Mouse (Mus musculus) stomach, postnatal 0 days (tissue): Measurements from ENCODE around the gene Akap6. TPM values are rescaled to one million over a fixed set of nuclear protein-coding genes. Genes with fewer than 3 reads are reported as not detected.

Source experiments
- ATAC-seq: fragments of 200-750 bp; cut with Nextera tagmentation; 2 replicates; pipeline ENCODE4 v1.8.0; 2017; ENCODE audit not compliant: low FRiP score, low TSS enrichment
- DNase-seq: peaks from one replicate; pipeline ENCODE4 v3.0.0-alpha.2; 2016; ENCODE audit warnings: low spot score
- H3K27ac ChIP-seq: fragments of 300-500 bp; sonication (generic); replicated peaks from 2 replicates; pipeline ENCODE4 v1.5.1; 2014; ENCODE audit warnings: mild to moderate bottlenecking, control low read depth
- H3K27me3 ChIP-seq: fragments of 300-500 bp; sonication (generic); 2 replicates; pipeline ENCODE4 v1.6.1; 2014; ENCODE audit warnings: low read length; ENCODE audit not compliant: control insufficient read depth, insufficient read depth
- H3K36me3 ChIP-seq: fragments of 300-500 bp; sonication (generic); 2 replicates; pipeline ENCODE4 v1.6.1; 2014; ENCODE audit warnings: low read length, mixed read lengths; ENCODE audit not compliant: control insufficient read depth, insufficient read depth
- H3K4me1 ChIP-seq: fragments of 300-500 bp; sonication (generic); replicated peaks from 2 replicates; pipeline ENCODE4 v1.6.1; 2014; ENCODE audit warnings: antibody characterized with exemption; ENCODE audit not compliant: control insufficient read depth, insufficient read depth
- H3K4me2 ChIP-seq: fragments of 300-500 bp; sonication (generic); replicated peaks from 2 replicates; pipeline ENCODE4 v1.6.1; 2014; ENCODE audit warnings: low read depth, mild to moderate bottlenecking, control low read depth, moderate library complexity
- H3K4me3 ChIP-seq: fragments of 300-500 bp; sonication (generic); 2 replicates; pipeline ENCODE4 v1.5.1; 2014; ENCODE audit warnings: low read depth, low read length, control low read depth
- H3K9ac ChIP-seq: fragments of 300-500 bp; sonication (generic); 2 replicates; pipeline ENCODE4 v1.6.1; 2014; ENCODE audit warnings: mild to moderate bottlenecking, low read length, control low read depth, mixed read lengths
- H3K9me3 ChIP-seq: fragments of 300-500 bp; sonication (generic); 2 replicates; pipeline ENCODE4 v1.6.1; 2016; ENCODE audit warnings: low read length; ENCODE audit not compliant: control insufficient read depth
- CTCF ChIP-seq: IDR thresholded peaks from 2 replicates; pipeline ENCODE4 v1.5.1; 2016; ENCODE audit warnings: antibody characterized with exemption, low read depth, mild to moderate bottlenecking, moderate library complexity
- EP300 ChIP-seq: optimal IDR thresholded peaks from 2 replicates; pipeline ENCODE3; 2016; ENCODE audit warnings: antibody characterized with exemption
- WGBS: fragments of 180-500 bp; shearing (Covaris S2); extraction: QIAGEN DNeasy Blood & Tissue Kit; methylation state at CpG from one replicate; pipeline ENCODE4 v1.1.7; 2014; 5-methylcytosine and 5-hydroxymethylcytosine counted together
- polyA plus RNA-seq: library from polyadenylated mRNA; unstranded; fragments of >200 nt; fragmentation: Nextera tagmentation; extraction: Ambion mirVana; gene quantifications from 2 replicates; pipeline ENCODE4 v1.2.1, GENCODE M21; 2015

The Akap6 gene
- polyA plus RNA-seq, 1 experiment from 2014 or later = 0.76 TPM

DNA sequence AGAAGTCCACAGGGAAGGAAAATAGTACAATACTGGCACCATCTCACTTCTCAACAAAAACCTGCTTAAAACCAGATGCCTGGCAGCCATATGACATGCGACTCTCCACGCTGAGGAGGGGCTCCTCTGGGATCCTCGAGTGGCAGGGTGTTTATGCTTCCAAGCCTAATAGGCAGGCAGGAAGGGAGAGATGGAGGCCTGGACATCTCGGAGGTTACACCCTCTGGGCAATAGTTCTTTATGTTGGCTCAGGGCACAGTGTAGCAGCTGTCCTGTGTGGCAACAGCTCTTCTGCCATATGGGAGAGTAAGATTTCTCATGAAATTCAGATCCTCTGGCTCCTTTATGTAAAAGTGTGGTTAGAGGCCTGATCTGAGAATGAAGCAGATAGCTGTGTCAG, 24.2 kb upstream of the Akap6 start:
- TF ChIP-seq EP300 = no peak
- TF ChIP-seq CTCF = no peak
- Histone ChIP-seq H3K9ac (no peak overlapping the region), H3K4me2 (no peak overlapping the region), H3K4me1 (no peaks in the 10 kb centered on the region), H3K27ac (no peak overlapping the region), H3K4me3 (no peak overlapping the region), H3K27me3 (no peaks in the 10 kb centered on the region), H3K36me3 (no peaks in the 10 kb centered on the region), H3K9me3 (no peaks in the 10 kb centered on the region)
- ATAC-seq (no peak), DNase-seq (no peak)
- WGBS = 47% methylated on average over 4 of the region's 4 CpGs

DNA sequence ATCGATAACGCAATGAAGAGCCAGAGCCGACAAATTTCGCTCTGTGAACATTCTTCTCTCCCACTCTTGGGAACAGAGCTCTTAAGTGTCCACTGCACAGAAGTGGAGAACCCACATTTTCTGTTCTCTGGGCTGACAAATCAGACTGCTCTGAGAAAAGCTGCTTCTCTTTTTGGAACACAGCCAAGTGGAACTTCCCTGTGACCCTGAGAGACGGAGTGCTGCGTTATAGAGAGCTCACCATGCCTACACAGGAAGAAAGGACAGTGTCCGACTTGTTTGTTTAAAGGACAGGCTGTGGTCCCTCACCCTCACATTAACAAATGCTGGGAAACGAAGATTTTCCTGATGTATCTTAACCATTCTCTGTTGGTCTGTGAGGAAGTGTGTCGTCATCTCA, 11.8 kb upstream of the Akap6 start:
- H3K4me1 ChIP-seq = no peaks in the 10 kb centered on the region
- no peak for ATAC-seq
- 29% methylated on average over 9 of the region's 9 CpGs for WGBS
- no peaks in the 10 kb centered on the region for H3K9me3 ChIP-seq
- no peaks in the 10 kb centered on the region for H3K27me3 ChIP-seq
- H3K27ac ChIP-seq = no peak overlapping the region
- no peak overlapping the region for H3K4me3 ChIP-seq
- H3K4me2 ChIP-seq = peak overlapping the region; percentile 25; the same call in 1 of the 2 replicates
- no peaks in the 10 kb centered on the region for H3K36me3 ChIP-seq
- DNase-seq = no peak
- H3K9ac ChIP-seq = no peak overlapping the region
- TF ChIP-seq EP300 (no peak), CTCF (no peak)

DNA sequence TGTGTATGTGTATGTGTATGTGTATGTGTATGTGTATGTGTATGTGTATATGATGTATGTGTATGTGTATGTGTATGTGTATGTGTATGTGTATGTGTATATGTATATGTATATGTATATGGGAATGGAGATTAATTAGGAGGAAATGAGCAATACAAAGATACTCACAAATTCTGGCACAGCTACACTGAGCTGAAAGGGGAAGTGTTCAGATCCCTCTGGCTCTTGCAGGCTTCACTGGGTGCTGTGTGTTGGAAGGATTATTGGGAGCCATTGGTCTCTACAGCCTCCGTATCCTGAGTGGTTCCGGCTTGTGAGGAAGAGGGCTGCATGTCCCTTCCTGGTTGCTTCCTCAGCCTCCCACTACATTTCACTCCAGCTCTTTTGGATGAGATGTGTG, 10.5 kb upstream of the Akap6 start:
- no peaks in the 10 kb centered on the region for H3K9me3 ChIP-seq
- no peaks in the 10 kb centered on the region for H3K36me3 ChIP-seq
- ATAC-seq (no peak), DNase-seq (no peak)
- H3K4me1 ChIP-seq = no peaks in the 10 kb centered on the region
- H3K27me3 ChIP-seq = no peaks in the 10 kb centered on the region
- no peak overlapping the region for H3K4me3 ChIP-seq
- no peak overlapping the region for H3K4me2 ChIP-seq
- H3K27ac ChIP-seq = no peak overlapping the region
- no peak overlapping the region for H3K9ac ChIP-seq
- WGBS = 92% methylated on average over 2 of the region's 2 CpGs
- TF ChIP-seq EP300 (no peak), CTCF (no peak)

DNA sequence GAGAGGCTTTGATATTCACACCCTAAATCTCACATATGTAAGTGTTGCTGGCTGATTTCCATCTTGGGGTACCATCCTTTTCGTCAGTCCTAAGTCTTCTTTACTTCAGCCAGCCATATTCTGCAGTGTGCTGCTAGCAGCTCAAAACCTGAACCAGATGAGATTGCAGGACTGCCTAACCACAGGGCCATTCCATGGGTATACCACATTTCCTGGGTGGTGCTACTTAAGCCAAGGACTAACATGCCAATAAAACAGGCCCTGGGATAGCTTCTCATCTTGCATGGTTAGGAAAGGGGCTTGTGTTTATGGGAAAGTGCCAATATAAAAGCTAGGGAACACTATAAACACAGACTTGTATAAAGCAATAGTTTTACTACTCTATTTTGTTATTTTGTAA, 7.6 kb upstream of the Akap6 start:
- TF ChIP-seq EP300 (no peak), CTCF (no peak)
- H3K27me3 ChIP-seq = no peaks in the 10 kb centered on the region
- DNase-seq (no peak), ATAC-seq (no peak)
- H3K4me2 ChIP-seq = no peak overlapping the region
- H3K27ac ChIP-seq = no peak overlapping the region
- H3K4me1 ChIP-seq = no peaks in the 10 kb centered on the region
- no peak overlapping the region for H3K4me3 ChIP-seq
- no peaks in the 10 kb centered on the region for H3K36me3 ChIP-seq
- no peak overlapping the region for H3K9ac ChIP-seq
- H3K9me3 ChIP-seq = no peaks in the 10 kb centered on the region
- WGBS = 71% methylated on average over 1 of the region's 1 CpGs

DNA sequence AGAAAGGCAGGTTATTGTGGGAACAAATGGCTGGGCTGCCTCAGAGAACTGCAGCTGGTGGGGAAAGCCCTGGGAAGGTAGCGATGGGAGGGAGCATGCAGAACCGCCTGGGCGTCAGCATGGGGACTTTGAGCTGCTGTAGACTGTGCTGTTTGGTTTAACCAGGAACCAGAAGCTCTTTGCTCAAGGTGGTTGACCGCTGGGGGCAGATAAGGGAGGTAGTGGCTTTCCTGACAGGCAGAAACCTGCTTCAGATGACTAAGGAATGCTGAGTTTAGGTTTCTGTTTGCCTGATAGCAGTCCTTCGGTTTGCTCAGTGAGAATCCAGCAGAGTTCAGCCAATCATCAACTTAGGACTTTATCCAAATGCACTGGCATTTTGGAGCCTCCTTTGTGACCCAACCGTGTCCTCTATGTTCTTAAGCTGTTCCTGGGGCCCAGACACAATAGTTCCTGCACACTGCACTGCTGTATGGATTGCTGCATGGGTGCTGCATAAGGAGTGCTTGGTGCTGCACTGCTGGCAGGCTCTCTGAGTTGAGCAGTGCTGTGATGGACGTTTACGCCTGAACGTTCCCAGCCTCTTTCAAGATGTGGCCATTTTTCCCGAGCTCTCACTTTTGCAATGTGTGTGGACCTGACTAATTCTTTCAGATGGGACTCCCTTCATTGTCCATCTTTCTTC, 6.8 kb upstream of the Akap6 start:
- ATAC-seq = peak; percentile 99

DNA sequence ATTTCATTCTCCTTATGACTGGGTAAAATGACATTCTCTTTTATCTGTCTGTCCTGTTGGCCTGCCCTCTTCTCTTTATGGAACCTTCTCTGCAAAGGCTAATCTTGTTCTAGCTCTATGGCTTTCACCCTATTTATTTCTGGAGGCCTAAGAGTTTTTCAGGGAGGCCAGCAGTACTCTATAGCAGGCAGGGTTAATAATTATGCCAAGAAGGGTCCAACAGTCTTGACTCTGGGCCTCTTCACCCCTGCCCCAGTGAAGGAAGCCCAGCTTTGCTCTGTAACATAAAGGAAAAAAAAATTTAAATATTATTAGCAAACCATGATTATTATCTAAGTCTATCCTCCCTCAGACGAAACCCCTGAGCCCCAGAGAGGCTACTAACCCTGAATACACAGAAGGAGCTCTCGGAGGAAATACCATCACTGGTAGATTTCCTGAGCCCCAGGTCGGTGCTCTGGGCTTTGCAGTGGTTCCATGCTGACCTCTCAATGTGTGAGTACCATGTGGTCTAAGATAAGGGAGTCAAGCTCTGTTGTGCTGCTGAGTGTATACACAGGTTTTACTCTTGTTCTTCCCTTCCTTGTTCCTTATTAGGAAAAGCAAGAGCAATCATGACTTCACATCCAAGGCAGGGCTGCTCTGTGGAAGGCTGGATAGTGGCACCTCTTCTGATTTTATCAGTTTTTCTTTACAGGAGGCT, 1.6 kb upstream of the Akap6 start:
- peak; percentile 82 for ATAC-seq
- Histone ChIP-seq H3K36me3 (no peaks in the 10 kb centered on the region), H3K4me1 (peaks cover 5% of the 10 kb centered on the region; the same call in 1 of the 2 replicates), H3K27ac (peak overlapping the region; percentile 63), H3K9ac (no peak overlapping the region), H3K9me3 (no peaks in the 10 kb centered on the region), H3K27me3 (no peaks in the 10 kb centered on the region), H3K4me3 (no peak overlapping the region), H3K4me2 (no peak overlapping the region)
- DNase-seq = peak; percentile 45
- 47% methylated on average over 3 of the region's 3 CpGs for WGBS
- TF ChIP-seq EP300 = no peak

More for the DNA sequence above, 6.8 kb upstream of the Akap6 start:
- TF ChIP-seq CTCF = peak; percentile 40
- no peak for TF ChIP-seq EP300
- Histone ChIP-seq H3K4me2 (no peak overlapping the region), H3K9me3 (no peaks in the 10 kb centered on the region), H3K9ac (no peak overlapping the region), H3K4me3 (no peak overlapping the region), H3K27ac (peak overlapping the region; percentile 73), H3K36me3 (no peaks in the 10 kb centered on the region), H3K4me1 (no peaks in the 10 kb centered on the region), H3K27me3 (no peaks in the 10 kb centered on the region)
- peak; percentile 89 for DNase-seq
- WGBS = 35% methylated on average over 10 of the region's 10 CpGs
